Mouse (Mus musculus) gastrocnemius, postnatal 14 days (tissue): Measurements from ENCODE around the gene Zdhhc20. TPM values are rescaled to one million over a fixed set of nuclear protein-coding genes. Genes with fewer than 3 reads are reported as not detected.

ENCODE experiments used
- microRNA-seq, 2 experiments: library from miRNA; unstranded; fragments of <30 nt; microRNA quantifications; one replicate each; pipeline ENCODE4 v1.2.0; 2021
- total RNA-seq, 2 experiments: library from RNA; stranded (reverse); gene quantifications; 2 replicates each; pipeline ENCODE4 v1.2.3; 2021

Gene Zdhhc20
- total RNA-seq, 2 experiments from 2014 or later = 9.0 to 13.6 TPM

Small RNAs within 50 kb of the gene (microRNA-seq; reads per million reads assigned to microRNA genes)
- 0 to 0.50 reads per million in 2 experiments for gene Mir3077

Other genes starting within 250 kb of the Zdhhc20 start
- gene Xpo4, start 224.8 kb downstream of the Zdhhc20 start, total RNA-seq = 10 to 100 TPM in 1 of 2 experiments, 1 to 10 TPM in 1; 8.6 to 12.1 TPM
- under 1 TPM in 1 of 2 experiments, not detected in 1; 0.68 TPM for gene Gm49361, start 144.2 kb downstream of the Zdhhc20 start, total RNA-seq
- 10 to 100 TPM; 16.9 to 18.4 TPM for gene Lats2, start 131.9 kb downstream of the Zdhhc20 start, total RNA-seq
- 10 to 100 TPM; 42.1 to 52.3 TPM for gene Sap18, start 92.1 kb downstream of the Zdhhc20 start, total RNA-seq
- 1 to 10 TPM in 1 of 2 experiments, under 1 TPM in 1; 0.78 to 1.2 TPM for gene Ska3, start 64.1 kb downstream of the Zdhhc20 start, total RNA-seq
- 10 to 100 TPM; 63.7 to 64.3 TPM for gene Mrpl57, start 64.0 kb downstream of the Zdhhc20 start, total RNA-seq
- gene Micu2, start 109.0 kb upstream of the Zdhhc20 start, total RNA-seq = 10 to 100 TPM; 40.7 to 42.1 TPM
- 1 to 10 TPM in 1 of 2 experiments, under 1 TPM in 1; 0.64 to 1.0 TPM for gene Fgf9, start 180.3 kb upstream of the Zdhhc20 start, total RNA-seq